Mouse (Mus musculus) frontal cortex, postnatal 25 days (tissue): ENCODE results near the gene Olfml2a.
A peak's percentile ranks its signal among the peaks of the same experiment; 100 is the strongest.

ENCODE experiments used
- DNase-seq, 2 experiments: peaks; one replicate each; pipeline ENCODE4 v3.0.0; 2022; ENCODE audit warnings: low spot score in 2 of 2

Gene Olfml2a

DNA sequence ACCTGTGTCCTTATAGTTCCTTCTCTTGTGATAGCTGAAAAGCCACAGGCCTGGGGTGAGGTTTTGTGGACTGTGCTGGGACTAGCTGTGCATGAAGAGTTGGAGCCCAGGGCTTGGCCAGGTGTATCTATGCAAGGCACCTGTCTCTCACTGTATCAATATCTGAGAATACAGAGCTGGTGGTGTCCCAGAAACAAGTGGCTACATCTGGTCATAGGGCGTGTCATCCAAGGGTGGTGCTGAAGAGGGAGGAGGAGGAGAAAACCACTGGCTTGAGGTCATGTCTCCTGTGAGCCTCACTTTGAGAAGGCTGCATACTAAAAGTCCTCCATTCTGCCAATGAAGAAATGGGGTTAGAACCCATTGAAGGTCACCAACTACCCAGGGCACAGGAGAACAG is 6.2 kb downstream of the Olfml2a start:
- no peak for DNase-seq

DNA sequence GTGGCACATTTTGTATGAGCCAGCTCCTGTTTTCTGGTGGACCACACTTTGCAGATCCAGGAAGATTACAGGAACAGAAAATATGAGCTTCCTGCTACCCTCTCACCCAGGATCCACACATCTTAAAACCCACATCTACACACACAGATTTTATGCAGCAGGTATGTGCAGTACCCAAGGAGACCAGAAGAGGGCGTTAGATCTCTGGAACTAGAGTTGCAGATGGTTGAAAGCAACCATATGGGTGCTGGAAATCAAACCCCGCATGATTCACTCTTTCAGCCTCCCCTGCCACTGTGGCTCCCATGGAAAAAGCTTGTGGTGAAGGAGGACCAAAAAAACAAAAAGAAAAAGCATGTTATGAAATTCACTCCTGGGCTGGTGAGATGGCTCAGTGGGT is 7.3 kb downstream of the Olfml2a start:
- no peak for DNase-seq

DNA sequence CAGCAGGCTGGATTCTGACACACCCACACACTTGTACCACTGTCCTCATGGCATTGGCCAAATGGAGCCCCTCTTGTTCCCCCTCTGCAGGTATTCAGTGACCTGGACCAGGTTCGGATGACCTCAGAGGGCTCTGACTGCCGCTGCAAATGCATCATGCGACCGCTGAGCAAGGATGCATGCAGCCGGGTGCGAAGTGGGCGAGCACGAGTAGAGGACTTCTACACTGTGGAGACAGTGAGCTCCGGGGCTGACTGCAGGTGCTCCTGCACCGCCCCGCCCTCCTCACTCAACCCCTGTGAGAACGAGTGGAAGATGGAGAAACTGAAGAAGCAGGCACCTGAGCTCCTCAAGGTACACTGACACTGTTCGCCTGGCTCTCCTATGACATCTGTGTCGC is 9.6 kb downstream of the Olfml2a start:
- no peak for DNase-seq

DNA sequence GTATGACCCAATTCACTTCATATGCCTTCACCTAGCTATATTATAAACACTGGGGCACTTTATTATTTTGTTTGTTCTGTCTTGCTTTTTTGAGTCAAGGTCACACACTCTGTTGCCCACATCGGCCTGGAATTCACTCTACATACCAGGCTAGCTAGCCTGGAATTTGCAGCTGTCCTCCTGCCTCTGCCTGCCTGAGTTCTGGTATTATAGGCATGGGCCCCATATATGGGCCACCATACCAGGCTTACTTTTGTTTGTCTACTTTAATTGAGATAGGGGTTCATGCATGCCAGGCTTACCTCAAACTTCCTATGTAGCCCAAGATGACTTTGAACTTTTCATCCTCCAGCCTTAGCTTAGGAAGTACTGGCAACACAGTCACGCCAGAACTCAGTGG is 10.1 kb downstream of the Olfml2a start:
- DNase-seq, result no peak

DNA sequence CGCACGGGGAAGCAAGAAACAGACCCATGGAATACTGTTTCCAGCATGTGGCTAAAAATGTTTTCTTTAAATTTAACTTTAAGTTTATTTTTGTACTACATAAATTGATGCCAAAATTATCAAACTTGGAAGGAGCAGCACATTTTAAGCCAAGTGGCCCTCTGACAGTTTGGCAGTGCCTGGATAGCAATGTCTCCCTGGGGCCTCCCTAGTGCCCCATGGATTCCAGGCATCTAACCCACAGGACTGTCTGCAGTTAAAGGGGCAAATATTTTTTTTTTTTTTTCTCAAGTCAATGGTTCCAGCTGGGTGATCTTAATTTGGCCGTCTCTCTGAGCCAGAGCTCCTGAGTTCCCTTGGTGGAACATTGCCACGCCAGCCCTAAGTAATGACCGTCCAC is 11.4 kb downstream of the Olfml2a start:
- DNase-seq, result no peak

DNA sequence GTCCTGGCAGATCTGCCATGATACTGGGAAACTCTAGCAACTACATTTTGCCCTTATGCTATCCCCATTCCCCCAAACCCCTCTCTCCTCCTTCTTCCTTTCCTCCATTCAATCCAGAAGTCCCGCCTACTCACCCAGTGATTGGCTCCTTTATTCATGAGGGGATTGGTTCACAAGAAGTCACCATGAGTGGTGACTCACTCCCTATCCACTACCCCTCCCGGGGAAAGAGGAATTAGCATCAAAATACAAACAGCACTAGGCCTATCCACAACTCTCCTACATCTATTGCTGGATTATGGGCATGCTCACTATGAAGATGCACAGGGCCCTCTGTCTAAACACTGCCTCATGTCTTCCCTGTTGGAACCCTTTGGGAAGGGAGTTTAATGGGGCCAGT is 12.2 kb downstream of the Olfml2a start:
- no peak for DNase-seq

DNA sequence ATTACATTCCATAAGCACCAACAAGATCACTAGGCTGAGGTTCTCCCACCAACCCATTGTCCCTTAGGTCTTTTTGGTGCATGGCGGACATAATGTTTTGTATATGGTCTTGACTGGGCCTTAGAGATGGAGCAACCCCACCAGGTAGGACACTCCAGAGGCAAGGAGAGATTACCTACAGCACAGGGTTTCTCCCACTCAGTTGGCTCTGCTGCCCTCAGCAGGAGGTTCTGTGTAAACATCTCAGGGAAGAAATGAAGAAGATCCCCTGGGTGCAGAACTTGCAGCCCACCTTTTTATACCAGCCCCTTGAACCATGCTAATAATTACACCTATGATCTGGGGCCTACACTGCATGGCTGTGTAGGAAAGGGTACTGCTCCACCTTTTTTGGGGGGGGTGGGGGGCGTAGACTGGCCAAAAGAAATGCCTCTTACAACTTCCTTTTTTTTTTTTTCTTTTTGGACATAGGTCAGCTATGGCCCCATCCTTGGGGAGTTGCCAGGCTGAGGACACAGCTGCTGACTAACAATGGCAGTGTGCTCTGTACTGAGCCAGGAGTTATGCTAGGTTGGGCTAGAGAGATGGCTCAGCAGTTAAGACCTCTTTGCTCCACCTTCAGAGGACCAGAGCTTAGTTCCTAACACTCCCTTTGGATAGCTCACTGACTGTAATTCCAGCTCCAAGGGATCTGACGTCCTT is 12.8 kb downstream of the Olfml2a start:
- DNase-seq, result no peak

DNA sequence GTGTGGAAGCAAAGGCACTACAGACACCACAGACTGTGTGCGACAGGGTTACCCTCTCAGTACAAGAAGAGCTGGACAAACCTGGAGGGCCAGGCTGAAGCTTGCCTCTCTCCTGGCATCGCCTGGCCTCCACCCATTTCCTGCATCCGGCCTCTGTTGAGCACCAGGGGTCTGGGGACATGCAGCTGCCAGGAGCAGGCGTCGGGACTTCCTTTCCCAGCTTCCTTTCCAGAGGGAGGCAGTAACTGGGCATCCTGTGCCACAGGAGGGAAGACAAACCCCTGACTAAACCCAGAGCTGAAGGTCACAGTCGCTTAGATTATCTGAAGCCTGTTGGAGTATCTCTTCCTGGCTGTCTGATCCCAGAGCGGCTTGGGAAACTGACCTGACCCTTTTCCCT is 15.8 kb downstream of the Olfml2a start:
- no peak for DNase-seq

DNA sequence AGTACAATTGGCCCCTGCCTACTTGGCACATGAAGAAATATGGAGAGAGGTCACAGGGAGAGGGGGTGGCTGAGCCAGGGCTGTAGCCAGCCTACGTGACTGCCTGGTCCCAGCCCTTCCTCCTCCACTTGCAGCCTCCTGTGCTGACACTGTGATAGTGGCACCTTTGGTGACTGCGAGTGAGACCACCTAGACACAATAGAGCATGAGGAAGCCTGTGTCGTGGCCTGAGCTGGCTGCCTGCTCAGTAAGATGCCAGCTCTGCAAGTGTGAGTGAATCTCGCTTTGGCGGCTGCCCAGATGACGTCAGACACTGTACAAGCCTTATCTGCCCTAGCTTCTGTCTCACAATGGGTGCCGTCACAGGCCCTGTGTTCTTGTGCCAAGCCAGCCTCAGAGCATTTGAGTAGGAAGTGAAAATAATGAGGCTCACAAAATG is 18.5 kb downstream of the Olfml2a start:
- DNase-seq, result peak; percentile 49 to 59

DNA sequence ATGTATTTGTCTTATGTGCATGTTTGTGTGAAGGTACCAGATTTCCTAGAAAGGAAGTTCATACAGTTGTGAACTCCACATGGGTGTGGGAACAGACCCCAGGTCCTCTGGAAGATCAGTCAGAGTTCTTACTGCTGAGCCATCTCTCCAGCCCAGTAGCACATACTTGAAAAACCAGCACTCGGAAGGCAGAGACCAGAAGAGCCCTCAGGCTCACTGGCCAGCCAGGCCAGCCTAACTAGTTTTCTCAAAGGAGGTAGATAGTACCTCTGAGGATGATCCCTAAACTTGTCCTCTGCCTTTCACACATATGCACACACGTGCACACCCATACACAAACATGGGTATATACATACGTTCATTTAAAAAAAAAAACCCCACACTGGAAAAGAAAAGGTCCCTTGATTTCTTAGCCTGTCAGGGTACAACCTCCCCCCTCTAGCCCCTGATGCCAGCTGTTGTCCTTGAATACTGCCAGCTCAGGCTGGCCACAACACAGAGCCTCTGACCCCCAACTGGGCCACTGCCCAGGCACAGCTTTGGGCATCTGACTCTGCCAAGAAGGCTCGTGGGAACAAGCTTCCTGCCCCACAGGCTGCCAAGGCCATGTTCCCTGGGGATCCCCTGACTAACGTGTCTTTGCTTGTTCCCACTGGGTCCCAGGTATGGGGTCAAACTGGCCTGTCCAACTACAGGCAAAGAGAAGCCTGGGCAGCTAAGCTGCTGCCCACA is 21.5 kb downstream of the Olfml2a start:
- DNase-seq, result peak in 1 of 2 experiments; percentile 28

DNA sequence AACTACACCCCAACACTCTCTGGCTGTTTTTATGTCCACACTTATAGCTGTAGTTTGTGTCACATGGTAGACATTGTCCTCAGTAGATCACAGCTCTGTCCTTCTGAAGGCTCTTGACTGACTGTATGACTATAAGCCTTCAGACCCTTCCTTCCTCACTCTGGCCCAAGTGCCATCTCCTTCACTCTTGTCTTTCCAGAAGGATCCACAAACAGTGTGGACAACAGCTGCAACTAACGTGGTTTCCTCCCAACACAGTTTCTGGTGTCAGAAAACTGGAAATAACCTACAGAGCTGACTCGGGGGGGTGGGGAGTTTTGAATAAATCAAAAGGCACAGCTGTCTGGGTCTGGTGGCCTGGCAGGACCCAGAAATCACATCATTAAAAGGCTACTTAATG is 24.3 kb downstream of the Olfml2a start:
- DNase-seq, result no peak

DNA sequence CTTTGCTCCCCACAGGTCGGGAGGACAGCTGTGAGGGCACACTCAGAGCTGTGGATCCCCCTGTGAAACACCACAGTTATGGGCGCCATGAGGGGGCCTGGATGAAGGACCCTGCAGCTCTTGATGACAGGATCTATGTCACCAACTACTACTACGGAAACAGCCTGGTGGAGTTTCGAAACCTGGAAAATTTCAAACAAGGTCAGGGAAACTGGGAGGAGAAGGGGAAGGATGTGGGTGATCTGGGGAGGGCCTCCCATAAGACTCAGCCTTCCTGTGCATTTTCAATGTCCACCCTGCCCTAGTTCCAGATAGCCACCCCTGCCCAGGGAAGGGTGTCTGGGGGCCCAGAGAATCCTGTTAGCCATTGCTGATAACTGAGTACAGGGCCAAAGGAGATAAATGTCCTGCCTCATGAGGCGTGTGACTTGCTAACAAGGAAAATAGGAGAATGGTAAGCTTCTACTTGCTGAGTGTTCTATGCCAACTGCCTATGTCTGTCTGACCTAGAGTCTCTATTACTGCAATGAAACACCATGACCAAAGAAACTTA is 26.0 kb downstream of the Olfml2a start:
- no peak for DNase-seq

DNA sequence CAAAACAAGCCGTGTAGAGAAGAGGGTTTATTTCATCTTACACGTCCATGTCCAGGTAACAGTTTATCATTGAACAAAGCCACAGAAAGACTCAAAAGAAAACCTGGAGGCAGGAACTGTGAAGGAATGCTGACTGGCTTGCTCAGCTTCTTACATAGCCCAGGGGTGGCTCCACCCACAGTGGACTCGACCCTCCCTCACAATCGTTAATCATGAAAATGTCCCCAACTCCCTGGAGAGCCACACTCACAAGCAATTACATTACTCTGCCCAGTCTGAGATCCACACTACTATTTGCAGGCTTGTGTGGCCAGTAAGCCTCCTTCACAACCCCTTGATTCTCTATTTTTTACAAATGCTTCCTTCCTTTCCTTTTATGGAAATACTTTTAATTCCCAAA is 32.4 kb downstream of the Olfml2a start:
- no peak for DNase-seq

DNA sequence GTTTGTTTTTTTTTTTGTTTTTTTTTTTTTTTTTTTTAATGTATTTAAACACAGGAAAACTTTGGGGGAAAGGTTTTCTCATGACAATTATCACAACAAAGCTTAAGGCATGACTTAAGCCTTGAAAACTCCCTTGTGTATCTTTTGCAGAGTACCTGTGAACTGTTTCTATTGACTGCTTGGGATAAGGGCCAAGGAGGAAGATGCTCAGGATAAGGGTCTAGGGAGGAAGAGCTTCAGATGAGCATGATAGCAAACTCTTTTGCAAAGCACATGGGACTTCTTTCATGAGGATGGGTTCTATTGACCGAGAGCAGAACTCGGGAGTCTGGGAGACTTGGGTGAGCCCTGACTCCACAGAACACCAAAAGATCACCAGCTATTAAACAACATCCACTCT is 37.9 kb downstream of the Olfml2a start:
- no peak for DNase-seq

DNA sequence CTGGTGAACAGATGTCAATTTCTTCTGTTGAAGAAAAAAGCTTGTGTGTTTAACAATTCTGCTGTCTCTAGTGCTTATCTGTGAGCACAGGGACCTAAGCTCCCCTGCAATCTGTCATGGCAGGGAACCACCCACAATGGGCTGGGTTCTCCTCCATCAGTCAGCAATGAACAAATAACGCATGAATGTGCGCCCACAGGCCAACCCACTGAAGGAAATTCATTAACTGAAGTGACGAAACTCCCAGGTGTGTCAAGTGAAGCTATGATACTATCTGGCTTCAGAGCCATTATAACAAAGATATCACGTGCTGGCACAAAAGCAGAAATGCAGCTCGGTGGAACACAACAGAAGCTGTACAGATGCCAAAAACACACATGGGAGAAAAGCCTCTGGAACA is 38.3 kb downstream of the Olfml2a start:
- DNase-seq, result no peak

DNA sequence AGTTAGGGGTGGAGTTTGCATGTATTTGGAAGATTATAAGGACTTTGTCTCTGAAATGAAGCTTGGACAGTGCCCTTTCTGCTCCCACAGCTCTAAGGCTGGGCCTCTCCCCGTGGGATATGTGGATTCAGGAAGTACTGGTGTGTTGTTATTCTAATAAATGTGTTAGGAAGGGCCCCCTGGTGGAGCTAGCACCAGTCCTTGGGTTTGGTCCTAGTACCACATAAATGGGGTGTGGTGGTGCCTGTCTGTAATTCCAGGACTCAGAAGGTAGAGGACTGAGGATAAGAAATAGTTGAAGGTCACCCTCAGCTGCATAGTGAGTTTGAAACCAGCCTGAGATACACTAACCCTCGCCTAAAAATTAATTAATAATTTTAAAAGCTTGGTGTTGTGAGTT is 41.4 kb downstream of the Olfml2a start:
- DNase-seq, result no peak

DNA sequence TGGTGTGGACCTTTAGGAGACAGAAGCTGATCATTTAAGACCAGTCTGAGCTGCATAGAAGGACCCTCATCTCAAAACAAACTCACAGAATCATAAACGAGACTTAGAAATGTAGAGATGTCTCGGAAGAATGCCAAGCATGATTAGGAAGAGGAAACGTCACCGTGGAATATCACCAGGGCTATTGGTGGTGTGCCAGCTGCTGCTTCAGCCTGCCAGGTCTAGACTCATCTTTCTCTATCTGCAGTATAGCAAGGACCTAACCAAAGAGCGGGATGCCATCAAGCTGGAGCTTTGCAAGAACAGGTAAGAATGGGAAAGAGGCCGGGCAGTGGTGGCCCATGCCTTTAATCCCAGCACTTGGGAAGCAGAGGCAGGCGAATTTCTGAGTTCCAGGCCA is 41.9 kb downstream of the Olfml2a start:
- DNase-seq, result no peak

DNA sequence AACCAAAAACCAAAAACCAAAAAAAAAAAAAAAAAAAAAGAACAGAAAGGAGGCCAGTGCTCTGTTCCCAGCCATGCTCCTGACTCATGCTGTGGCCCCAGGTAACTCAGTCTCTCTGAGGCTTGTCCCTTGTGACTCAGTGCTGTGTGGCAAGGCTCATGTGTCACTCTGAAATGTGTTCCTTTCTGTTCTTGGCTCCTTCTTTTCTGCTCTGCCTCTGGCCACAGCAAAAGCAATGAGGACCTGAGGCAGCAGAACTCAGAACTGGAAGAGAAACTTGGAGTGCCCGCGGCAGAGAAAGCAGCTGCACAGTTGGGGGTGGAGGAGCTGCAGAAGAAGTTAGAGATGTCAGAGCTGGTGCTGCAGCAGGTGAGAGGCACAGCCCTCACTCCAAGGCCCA is 42.4 kb downstream of the Olfml2a start:
- DNase-seq, result no peak

DNA sequence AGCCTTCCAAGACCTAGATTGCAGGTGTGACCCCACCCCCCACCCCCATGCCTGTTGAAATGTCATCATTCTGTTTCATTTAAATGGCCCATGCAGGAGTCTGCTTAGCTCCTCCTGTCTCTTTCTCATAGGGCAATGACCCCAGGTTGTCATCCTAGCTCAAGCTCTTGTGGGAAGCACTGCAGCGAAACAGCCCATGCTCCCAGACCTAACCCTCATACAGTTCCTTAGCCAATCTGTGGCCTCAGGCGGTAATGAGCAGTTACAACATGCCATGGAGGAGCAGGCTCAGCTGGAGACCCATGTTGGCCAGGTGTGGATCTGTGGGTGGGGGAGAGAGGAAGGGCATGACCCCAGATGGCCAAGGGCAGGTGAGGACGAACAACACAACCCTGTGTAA is 43.4 kb downstream of the Olfml2a start:
- DNase-seq, result no peak

DNA sequence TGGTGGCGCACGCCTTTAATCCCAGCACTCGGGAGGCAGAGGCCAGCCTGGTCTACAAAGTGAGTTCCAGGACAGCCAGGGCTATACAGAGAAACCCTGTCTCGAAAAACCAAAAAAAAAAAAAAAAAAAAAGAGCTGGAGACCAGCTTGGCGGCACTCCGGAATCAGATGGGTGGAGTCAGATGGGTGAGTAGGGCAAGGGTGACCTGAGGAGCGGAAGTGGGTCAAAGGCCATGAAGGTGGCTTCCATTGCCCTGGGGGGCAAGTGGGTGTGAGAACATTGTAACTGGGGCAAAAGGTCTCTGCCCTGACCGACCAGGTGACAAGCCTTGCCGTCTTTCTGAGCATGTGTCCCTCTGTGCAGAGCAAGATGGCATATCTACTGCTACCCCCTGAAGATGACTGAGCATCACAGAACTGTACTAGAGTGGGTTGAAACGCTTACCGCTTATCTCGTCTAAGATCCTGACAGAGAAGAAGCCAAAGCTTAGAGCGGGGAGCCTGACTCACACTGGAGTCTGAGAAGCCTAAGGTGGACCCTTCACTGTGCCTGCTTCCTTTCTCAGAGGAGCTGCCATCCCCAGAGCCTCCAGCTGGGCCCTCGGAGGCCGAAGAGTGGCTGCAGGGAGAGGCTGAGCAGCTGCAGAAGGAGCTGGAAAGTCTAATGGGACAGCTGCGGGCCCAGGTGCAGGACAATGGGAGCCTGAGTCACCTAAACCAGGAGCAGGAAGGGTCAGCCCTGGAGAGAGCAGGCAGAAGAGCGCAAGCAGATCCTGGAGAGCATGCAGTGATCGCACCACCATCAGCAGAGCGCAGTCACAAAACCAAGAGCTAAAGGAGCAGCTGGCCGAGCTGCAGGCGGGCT is 44.4 kb downstream of the Olfml2a start:
- no peak for DNase-seq

DNA sequence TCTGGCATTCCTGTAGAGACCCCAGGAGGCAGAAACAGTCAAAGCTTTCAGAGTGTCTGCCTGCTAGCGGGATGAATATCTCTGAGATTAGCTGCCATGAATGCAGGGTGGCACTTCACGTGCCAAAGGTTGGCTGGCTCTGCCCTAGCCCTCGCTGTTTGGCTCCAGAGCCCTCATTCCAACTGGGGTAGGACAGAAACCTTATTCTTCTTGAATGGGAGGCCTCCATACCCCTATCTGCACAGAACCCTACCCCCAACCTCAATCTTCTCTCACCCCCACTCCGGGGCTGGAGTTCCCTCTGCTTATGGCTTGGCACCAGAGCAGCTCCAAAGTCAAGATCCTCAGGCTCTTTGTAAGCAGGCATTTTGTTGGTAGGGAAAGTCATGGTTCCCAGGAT is 46.1 kb downstream of the Olfml2a start:
- no peak for DNase-seq

DNA sequence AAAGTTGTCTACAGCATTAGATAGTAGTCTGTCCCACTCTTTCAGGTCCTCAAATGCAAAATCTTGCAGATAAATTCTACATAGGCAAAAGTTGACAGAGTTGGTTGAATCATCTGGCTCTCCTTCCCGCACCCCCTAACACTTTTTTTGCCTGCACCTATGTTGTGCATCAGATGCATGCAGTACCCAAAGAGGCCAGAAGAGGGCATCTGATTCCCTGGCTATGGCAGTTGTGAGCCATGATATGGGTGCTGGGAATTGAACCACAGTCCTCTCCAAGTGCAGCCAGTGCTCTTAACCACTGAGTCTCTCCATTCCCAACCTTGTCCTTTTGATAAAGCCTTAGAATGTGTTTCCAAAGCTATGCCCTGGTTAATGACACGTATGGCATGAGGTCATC is 51.7 kb downstream of the Olfml2a start:
- DNase-seq, result no peak
